Mouse (Mus musculus) embryonic facial prominence, embryonic 15.5 days (tissue): Measurements from ENCODE around the gene Plcb4. TPM values are rescaled to one million over a fixed set of nuclear protein-coding genes. Genes with fewer than 3 reads are reported as not detected.
"Not testable (repeated sequence)": the region's sequence is repeated elsewhere in the genome, so short reads cannot be mapped to it uniquely, and the experiment has no call there.

Experiments used
- ATAC-seq: fragments of 200-750 bp; cut with Nextera tagmentation; 2 replicates; pipeline ENCODE4 v1.8.0; 2017; ENCODE audit warnings: low read depth, moderate TSS enrichment; ENCODE audit not compliant: insufficient number of reproducible peaks, low FRiP score, low TSS enrichment
- H3K27ac ChIP-seq: fragments of 300-500 bp; sonication (generic); replicated peaks from 2 replicates; pipeline ENCODE4 v1.5.1; 2015; ENCODE audit warnings: mild to moderate bottlenecking, inconsistent platforms
- H3K27me3 ChIP-seq: fragments of 300-500 bp; sonication (generic); 2 replicates; pipeline ENCODE4 v1.6.1; 2015; ENCODE audit warnings: inconsistent platforms
- H3K36me3 ChIP-seq: fragments of 300-500 bp; sonication (generic); 2 replicates; pipeline ENCODE4 v1.6.1; 2015; ENCODE audit warnings: mild to moderate bottlenecking, inconsistent platforms
- H3K4me1 ChIP-seq: fragments of 300-500 bp; sonication (generic); 2 replicates; pipeline ENCODE4 v1.6.1; 2015; ENCODE audit warnings: inconsistent platforms
- H3K4me2 ChIP-seq: fragments of 300-500 bp; sonication (generic); replicated peaks from 2 replicates; pipeline ENCODE4 v1.6.1; 2015; ENCODE audit warnings: mild to moderate bottlenecking, inconsistent platforms
- H3K4me3 ChIP-seq: fragments of 300-500 bp; sonication (generic); replicated peaks from 2 replicates; pipeline ENCODE4 v1.5.1; 2015; ENCODE audit warnings: mild to moderate bottlenecking, inconsistent platforms
- H3K9ac ChIP-seq: fragments of 300-500 bp; sonication (generic); 2 replicates; pipeline ENCODE4 v1.6.1; 2015; ENCODE audit warnings: inconsistent platforms
- H3K9me3 ChIP-seq: fragments of 300-500 bp; sonication (generic); replicated peaks from 2 replicates; pipeline ENCODE4 v1.6.1; 2016; ENCODE audit warnings: inconsistent platforms
- WGBS: fragments of 180-500 bp; shearing (Covaris S2); methylation state at CpG from one replicate; pipeline ENCODE4 v1.1.7; 2015; 5-methylcytosine and 5-hydroxymethylcytosine counted together
- polyA plus RNA-seq: library from polyadenylated mRNA; unstranded; fragments of >200 nt; fragmentation: Nextera tagmentation; extraction: Ambion mirVana; gene quantifications from 2 replicates; pipeline ENCODE4 v1.2.1, GENCODE M21; 2015

Gene Plcb4
- polyA plus RNA-seq, 1 experiment from 2014 or later, result 20.6 TPM

DNA sequence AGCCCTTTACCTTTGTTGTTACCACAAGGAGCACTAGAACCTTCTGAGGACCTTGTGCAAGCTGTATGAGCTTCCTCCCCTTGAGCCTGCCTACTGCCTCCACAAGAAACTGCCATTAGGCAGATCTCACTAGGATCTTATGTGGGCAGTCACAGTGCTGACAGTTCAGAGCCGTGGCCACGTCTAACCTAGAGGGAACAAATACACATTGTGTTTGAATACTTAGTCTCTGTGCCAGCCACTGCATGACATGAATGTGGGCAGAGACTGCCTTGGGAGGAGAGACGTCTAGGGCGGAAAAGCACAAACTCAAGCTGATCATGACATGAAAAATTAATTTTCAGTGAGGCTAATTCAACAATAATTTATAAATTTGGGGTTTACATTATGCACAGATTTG lies 239.2 kb downstream of the Plcb4 start:
- Histone ChIP-seq H3K9ac (no peak overlapping the region), H3K4me2 (no peak overlapping the region), H3K36me3 (no peaks in the 10 kb centered on the region), H3K4me3 (no peak overlapping the region), H3K27me3 (no peaks in the 10 kb centered on the region), H3K4me1 (no peaks in the 10 kb centered on the region), H3K27ac (no peak overlapping the region), H3K9me3 (no peaks in the 10 kb centered on the region)
- ATAC-seq, result no peak
- 58% methylated on average over 4 of the region's 4 CpGs for WGBS

DNA sequence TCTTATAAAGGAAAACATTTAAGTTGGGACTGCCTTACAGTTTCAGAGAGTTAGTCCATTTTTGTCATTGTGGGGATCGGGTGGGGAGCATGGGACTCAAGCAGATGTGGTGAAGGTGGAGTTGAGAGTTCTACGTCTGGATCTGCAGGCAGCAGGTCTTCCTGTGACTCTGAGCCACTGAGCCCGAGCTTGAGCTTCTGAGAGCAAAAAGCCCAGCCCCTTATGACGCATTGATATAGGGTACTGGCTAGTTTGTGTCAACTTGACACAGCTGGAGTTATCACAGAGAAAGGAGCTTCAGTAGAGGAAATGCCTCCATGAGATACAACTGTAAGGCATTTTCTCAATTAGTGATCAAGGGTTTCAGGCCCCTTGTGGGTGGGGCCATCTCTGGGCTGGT lies 241.1 kb downstream of the Plcb4 start:
- WGBS, result 78% methylated on average over 4 of the region's 4 CpGs
- H3K4me1 ChIP-seq, H3K36me3 ChIP-seq, H3K27ac ChIP-seq, H3K4me2 ChIP-seq, H3K9ac ChIP-seq, H3K4me3 ChIP-seq, H3K27me3 ChIP-seq, H3K9me3 ChIP-seq, ATAC-seq: not testable (repeated sequence)

DNA sequence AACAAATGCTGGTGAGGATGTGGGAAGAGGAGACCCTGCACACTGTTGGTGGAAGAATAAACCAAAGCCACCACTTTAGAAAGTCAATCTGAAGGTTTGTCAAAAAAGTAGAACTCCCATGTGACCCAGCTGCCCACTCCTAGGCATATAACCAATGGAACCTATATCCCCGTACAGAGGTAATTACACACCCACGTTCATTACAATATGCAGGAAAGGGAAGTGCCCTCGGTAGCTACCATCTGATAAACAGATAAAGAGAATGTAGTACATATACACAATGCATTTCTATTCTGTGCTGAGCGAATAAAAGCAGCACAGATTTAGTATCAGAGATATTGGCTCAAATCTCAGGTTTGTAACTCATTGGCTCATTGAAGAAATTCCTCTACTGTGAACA lies 242.2 kb downstream of the Plcb4 start:
- Histone ChIP-seq H3K27me3 (no peaks in the 10 kb centered on the region), H3K27ac (no peak overlapping the region), H3K36me3 (no peaks in the 10 kb centered on the region), H3K4me1 (no peaks in the 10 kb centered on the region), H3K4me3 (no peak overlapping the region), H3K9ac (no peak overlapping the region), H3K9me3 (no peaks in the 10 kb centered on the region), H3K4me2 (no peak overlapping the region)
- WGBS, result 84% methylated on average over 4 of the region's 4 CpGs
- ATAC-seq, result no peak

DNA sequence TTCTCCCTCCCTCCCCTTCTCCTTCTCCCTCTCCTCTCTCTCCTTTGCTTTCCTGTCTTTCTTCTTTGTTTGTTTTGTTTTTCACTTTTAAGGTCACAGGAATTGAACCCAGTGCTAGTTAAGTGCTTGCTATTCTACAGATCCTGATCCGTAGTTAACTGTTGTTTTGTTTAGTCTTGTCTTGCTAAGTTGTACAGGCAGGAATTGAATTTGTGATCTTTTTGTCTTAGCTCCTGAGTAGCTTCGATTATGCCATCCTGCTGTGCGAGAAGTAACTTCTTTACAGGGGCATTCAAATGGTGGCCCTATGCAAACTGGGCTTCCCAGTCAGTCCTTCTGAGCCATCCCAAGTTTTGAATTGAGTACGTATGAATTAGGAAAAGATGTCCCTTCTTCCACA lies 245.5 kb downstream of the Plcb4 start:
- Histone ChIP-seq H3K4me1 (no peaks in the 10 kb centered on the region), H3K27ac (no peak overlapping the region), H3K4me3 (no peak overlapping the region), H3K36me3 (no peaks in the 10 kb centered on the region), H3K9me3 (no peaks in the 10 kb centered on the region), H3K27me3 (no peaks in the 10 kb centered on the region), H3K9ac (no peak overlapping the region), H3K4me2 (no peak overlapping the region)
- 72% methylated on average over 4 of the region's 4 CpGs for WGBS
- no peak for ATAC-seq

DNA sequence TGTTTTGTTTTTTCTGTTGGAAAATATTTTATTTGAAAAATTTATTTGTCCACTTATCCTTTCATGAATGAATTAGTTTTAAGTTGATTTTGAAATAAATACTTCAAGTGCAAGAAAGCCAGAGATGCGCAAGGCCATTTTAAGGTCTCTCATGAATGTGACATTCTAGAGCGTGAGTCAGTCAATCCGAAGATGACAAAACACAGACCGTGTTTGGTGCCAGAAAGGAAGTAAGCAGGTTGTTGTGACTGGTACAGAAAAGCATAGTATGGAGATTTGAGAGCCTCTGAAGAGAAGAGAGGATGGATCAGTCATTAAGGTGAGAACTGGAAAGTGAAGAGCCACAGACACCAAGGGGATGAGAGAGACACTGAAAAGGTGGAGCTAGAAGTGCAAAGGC lies 246.0 kb downstream of the Plcb4 start:
- no peak overlapping the region for H3K4me2 ChIP-seq
- no peaks in the 10 kb centered on the region for H3K4me1 ChIP-seq
- H3K4me3 ChIP-seq, result no peak overlapping the region
- no peak for ATAC-seq
- no peak overlapping the region for H3K27ac ChIP-seq
- WGBS, result 87% methylated on average over 4 of the region's 4 CpGs
- H3K27me3 ChIP-seq, result no peaks in the 10 kb centered on the region
- no peak overlapping the region for H3K9ac ChIP-seq
- no peaks in the 10 kb centered on the region for H3K36me3 ChIP-seq
- H3K9me3 ChIP-seq, result no peaks in the 10 kb centered on the region

DNA sequence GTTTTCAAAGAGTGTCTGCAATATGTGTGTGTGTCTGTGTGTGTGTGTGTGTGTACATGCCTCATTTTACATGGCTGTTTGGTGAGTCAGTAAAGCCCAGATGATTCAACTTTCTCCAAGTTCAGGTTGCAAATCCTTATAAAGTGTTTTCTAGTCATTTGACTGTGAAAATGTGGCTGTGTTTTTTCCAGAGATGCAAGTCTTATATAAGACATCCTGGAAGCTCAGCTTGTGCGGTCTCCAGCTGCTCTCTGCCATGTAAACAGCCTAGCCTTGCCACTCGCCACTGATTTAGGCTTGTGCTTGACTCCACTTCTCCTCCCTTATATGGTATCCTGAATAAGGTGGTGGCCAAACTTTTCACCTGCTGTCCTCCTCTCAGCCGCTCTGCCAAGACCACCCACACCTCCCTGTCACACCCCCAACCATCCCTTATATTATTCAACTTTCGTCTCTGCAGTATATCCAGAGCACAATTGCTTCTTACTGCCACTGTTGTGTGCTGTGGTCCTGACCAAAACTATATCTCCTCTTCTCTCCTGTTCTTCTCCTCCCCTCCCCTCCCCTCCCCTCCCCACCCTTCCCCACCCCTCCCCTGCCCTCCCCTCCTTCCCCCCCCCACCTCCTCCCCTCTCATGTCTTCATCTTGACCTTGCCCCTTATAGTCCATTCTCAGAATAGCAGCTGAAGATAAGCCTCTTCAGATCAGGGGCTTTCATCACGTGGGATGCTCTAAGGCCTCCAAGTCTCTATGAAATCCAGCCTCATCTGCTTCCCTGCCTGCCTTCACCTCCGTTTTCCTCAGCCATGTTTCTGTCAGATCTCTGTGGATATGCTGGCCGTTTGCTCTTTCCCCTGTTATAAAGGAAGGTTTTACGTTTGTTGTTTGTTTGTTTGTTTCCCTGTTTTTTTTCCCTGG lies 255.8 kb downstream of the Plcb4 start:
- WGBS, result 71% methylated on average over 8 of the region's 8 CpGs

DNA sequence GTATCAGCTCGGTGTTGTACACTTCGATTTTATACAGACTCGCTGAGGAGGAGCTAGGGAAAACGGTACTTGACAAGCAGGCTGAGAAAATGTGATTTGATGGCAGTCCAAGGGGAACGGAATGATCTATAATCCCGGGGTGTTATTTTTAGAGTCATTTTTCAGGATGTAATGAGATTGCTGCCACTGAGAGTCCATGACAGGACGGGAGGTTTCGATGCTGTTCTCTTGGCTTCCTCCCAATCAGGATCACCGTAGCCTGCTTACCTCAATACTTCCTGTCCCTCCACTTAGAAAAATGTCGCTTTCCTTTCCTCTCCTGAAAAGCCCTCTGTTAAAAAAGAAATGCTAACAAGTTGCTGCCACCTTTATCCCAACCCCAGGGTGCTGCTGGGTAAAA lies 257.1 kb downstream of the Plcb4 start:
- WGBS, result 69% methylated on average over 10 of the region's 10 CpGs
- Histone ChIP-seq H3K4me1 (peaks cover 3% of the 10 kb centered on the region; the same call in 1 of the 2 replicates), H3K9me3 (no peaks in the 10 kb centered on the region), H3K27me3 (no peaks in the 10 kb centered on the region), H3K27ac (no peak overlapping the region), H3K4me2 (no peak overlapping the region), H3K36me3 (no peaks in the 10 kb centered on the region), H3K9ac (no peak overlapping the region), H3K4me3 (no peak overlapping the region)
- no peak for ATAC-seq

More for the DNA sequence above, 255.8 kb downstream of the Plcb4 start:
- no peak for ATAC-seq
- Histone ChIP-seq H3K36me3 (no peaks in the 10 kb centered on the region), H3K9me3 (no peaks in the 10 kb centered on the region), H3K27ac (0 out of 2 replicates have a peak overlapping the region, but pooled peaks have one; percentile 1), H3K4me2 (no peak overlapping the region), H3K27me3 (no peaks in the 10 kb centered on the region), H3K4me1 (peaks cover 3% of the 10 kb centered on the region; the same call in 1 of the 2 replicates), H3K9ac (no peak overlapping the region), H3K4me3 (no peak overlapping the region)

DNA sequence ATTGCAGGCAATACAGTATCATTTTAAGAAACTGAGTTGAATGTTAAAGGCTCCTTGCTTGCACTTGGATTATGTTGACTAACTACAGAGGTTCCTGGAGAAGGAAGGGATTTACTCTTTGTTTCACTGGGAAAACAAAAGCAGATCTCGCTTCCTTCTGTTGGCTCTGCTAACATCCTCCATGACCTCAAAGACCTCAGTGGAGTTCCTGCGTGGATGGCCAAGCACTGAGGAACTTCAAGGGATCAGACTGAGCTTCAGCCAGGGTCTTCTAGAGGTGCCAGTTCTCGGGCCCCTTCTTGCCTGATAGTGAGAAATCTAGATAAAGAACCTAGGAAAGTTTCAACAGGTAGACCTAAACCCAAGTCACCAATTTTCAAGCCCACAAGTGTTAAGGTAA lies 258.2 kb downstream of the Plcb4 start:
- WGBS, result 80% methylated on average over 3 of the region's 3 CpGs
- H3K27ac ChIP-seq, result no peak overlapping the region
- H3K4me3 ChIP-seq, result no peak overlapping the region
- no peaks in the 10 kb centered on the region for H3K27me3 ChIP-seq
- H3K9ac ChIP-seq, result no peak overlapping the region
- no peaks in the 10 kb centered on the region for H3K9me3 ChIP-seq
- no peak for ATAC-seq
- no peaks in the 10 kb centered on the region for H3K36me3 ChIP-seq
- no peak overlapping the region for H3K4me2 ChIP-seq
- H3K4me1 ChIP-seq, result peaks cover 3% of the 10 kb centered on the region; the same call in 1 of the 2 replicates

DNA sequence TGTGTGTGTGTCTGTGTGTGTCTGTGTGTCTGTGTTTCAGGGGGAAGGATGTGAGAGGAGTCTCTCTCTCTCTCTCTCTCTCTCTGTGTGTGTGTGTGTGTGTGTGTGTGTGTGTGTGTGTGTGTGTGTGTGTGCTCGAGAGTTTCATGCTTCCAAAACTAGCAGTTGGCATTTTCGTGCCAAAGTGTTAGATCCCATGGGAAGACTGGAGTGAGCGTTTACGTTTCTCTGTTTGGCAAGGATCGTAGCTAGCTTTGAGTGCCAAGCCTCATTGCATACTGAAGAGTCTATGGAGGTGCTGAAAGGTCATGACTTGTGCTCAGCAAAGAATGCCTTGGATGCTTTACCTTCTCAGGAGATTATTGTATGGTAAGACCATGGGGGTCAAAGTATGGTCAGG lies 259.3 kb downstream of the Plcb4 start:
- 60% methylated on average over 5 of the region's 5 CpGs for WGBS

DNA sequence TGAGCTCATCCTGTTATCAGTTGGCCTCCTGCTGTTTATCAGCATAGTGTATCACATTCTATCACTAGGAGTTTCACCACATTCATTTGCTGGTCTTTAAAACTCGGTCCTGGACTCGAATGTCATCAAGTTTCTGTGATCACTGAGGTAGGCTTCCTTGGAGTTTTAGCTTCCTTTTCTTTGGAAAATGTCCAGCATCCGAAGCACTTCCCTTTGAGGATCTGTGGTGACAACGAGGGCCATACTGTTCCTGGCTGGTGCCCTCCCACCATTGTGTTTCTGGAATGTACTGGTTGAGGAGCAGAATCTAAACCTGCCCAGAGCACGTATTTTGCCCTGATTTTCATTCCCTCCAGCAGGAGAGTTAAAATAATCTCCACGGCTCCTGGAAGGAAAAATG lies 260.8 kb downstream of the Plcb4 start:
- H3K27ac ChIP-seq, result no peak overlapping the region

More for the DNA sequence above, 259.3 kb downstream of the Plcb4 start:
- Histone ChIP-seq H3K4me3 (no peak overlapping the region), H3K4me1 (peaks cover 3% of the 10 kb centered on the region; the same call in 1 of the 2 replicates), H3K9ac (no peak overlapping the region), H3K27me3 (no peaks in the 10 kb centered on the region), H3K4me2 (no peak overlapping the region), H3K9me3 (no peaks in the 10 kb centered on the region), H3K36me3 (no peaks in the 10 kb centered on the region), H3K27ac (no peak overlapping the region)
- ATAC-seq, result no peak

DNA sequence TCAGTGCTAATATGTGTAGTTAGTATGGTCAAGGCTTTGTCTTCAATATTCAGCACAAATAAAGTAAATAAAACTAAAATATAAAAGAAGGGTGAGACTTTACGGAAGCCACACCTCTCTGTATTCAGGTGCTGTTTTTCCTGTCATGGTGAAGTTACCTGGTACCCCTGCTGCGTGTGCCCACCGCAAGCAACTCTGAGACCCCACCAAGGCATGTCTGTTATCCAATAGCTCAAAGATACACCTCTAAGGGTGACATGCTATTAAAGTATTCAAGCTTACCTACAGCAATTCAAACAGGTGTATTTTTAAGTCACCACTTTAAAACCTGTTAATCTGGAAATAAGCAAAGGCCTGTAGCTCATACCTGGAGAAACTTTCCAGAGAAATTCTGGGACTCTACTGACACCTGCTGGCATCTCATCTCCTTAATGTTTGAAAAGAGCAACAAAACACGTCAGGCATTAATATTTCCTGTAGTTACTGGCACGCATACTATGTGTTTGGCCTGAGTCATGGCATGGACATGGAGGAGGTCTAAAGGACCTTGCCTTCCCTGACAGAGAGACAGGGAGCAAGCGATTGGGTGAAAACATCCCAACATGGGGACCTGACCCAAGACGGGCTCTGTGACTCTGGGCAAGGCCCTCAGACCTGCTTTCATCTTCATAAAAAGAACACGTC lies 268.0 kb downstream of the Plcb4 start:
- Histone ChIP-seq H3K27ac (no peak overlapping the region), H3K4me2 (no peak overlapping the region), H3K9ac (no peak overlapping the region), H3K4me3 (no peak overlapping the region), H3K36me3 (no peaks in the 10 kb centered on the region), H3K9me3 (no peaks in the 10 kb centered on the region), H3K4me1 (peaks cover 2% of the 10 kb centered on the region; the same call in 1 of the 2 replicates), H3K27me3 (no peaks in the 10 kb centered on the region)
- no peak for ATAC-seq
- 73% methylated on average over 8 of the region's 8 CpGs for WGBS

More for the DNA sequence above, 260.8 kb downstream of the Plcb4 start:
- Histone ChIP-seq H3K4me3 (no peak overlapping the region), H3K27me3 (no peaks in the 10 kb centered on the region), H3K4me2 (no peak overlapping the region), H3K9ac (no peak overlapping the region), H3K9me3 (no peaks in the 10 kb centered on the region), H3K4me1 (no peaks in the 10 kb centered on the region), H3K36me3 (no peaks in the 10 kb centered on the region)
- ATAC-seq, result no peak
- 66% methylated on average over 6 of the region's 6 CpGs for WGBS
